Mouse (Mus musculus): Measurements from ENCODE around the gene Dpm3.

Gene Dpm3

DNA sequence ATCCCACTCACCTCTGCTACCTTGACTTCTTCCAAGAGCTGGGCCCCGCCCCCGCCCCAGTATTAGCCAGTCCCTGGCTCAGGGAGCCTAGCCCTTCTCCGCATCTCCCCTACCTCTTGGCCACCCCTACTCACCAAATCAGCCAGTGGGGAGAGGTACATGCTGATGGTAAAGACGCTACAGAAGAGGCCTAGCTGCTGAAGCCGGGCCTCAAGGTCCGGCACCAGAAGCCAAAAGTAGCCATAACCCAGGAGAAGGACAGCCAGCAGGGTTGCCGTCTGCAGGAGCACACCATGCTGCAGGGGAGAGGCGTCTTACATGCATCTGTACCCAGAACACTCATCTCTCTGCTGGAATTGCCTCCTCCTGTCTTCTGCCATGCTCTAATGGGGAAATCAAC, 9.8 kb downstream of the Dpm3 start:
- DNase-seq (ENCODE audit: low read depth, low spot score), result no peak

DNA sequence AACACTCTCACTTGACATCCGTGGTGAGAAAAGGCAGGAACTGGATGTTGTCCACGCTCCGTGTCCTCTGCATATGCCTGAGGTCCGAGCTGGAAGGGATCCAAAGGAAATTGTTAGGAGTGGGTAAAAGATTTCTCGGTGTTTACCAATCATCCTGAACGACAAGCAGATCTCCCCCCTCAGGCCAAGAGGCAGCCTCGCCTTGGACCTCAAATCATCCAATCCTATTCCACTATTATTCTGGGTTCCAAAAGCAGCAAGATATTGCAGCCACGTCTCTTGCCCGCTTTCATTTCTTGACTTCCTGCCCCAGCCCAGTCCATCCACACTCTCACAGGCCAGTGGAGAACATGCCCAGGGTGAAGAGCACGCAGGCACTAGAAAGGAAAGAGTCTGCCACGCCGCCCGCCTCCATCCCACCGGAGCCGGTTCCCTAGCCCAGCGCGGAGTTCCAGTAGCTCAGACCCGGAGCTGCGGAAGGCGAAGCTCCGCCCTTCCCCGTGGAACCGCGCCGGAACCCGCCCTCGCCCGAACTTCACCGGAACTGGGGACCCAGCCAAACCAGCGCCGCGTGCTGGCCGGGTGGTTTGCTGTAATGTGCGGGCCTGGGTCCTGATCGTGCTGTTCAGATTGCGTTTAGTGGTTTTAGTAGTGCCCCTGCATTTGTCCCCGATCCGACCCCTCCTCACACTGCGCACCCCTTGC, 11.0 kb downstream of the Dpm3 start, which contains the start of gene Slc50a1:
Gene Slc50a1 (minus strand): TSS at position 520 of the 705 bp plus-strand sequence.
- no peak for DNase-seq (ENCODE audit: low read depth, low spot score)

- no peak for DNase-seq (ENCODE audit: low read depth, low spot score)
Observed at GRCm38 (mm10) chr3:89270891-89271290, 11.7 kb downstream of the Dpm3 start.

DNA sequence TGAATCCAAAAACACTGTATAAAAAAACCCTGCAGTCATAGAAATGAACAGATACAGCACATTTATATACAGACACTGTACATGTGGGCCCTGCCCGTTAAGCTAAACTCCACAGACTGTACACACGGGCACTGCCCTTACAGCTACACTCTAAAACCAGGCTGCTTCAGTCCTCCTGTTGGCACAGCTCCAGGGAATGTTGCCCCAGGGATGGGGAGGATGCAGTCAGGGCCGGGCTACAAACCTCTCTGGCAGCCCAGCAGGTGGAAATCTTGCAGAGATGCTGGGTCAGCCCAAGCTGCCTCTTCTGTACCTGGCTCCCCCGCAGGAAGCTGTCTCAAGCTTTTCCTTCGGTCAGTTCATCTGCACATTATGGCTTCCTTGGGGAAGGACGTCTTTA, 12.6 kb downstream of the Dpm3 start:
- no peak for DNase-seq (ENCODE audit: low read depth, low spot score)

- DNase-seq (ENCODE audit: low read depth, low spot score), result no peak
Observed at GRCm38 (mm10) chr3:89276061-89276460, 16.9 kb downstream of the Dpm3 start.

DNA sequence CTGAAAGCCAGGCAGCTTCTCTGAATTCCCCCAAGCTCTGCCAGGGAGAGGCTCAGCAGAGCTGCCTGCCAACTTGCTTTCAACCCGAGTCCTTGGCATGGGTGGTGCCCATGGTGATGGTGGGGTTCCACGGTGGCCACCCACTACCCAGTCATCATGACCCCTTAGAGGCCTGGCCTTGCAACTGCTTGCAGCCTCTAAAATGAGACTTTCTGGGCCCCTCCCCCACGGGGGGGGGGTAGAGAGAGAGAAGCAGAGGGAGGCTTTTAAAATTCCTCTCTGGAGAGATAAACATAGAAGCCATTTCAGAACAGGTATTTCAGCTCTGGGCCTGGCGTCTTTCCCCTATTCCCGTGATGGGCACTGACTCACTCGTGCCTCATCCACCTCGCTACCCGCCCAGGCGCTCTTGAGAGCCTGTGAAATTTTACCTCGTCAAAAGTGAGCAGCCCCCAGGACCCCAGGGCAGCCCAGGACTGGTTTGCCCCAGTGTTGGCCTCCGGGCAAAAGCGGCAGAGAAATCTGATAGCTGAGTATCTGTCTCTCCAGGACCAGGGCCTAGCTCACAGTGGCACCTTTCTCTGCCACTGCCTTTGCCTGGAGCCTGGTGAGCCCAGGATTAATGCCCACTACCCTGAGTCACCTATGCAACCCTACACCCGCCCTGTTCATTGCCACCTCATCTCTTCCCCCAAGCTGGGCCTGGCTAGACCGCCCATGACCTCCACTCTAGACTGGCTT, 18.3 kb downstream of the Dpm3 start:
- no peak for DNase-seq (ENCODE audit: low read depth, low spot score)

GRCm38 (mm10) chr3:89278107-89278506, 18.9 kb downstream of the Dpm3 start:
- no peak for DNase-seq (ENCODE audit: low read depth, low spot score)

DNA sequence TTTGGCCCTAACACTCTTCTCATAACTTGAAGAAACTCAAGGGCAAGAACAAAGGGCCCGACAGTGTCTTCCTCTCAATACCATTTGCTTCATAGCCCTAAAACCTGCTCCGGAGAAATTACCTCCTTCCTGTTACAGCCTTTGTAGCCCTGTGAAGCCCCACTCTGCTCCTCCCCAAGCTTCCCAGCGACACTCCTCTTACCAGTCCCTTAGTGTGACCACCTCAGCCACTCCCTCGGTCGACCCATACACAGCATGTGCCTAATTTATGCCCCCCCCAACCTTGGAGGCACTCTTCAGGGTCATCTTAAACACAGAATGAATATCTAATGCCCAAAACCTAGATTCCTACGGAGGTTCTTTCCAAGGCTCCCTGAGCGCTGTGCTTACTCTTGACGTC, 19.5 kb downstream of the Dpm3 start:
- no peak for DNase-seq (ENCODE audit: low read depth, low spot score)

DNA sequence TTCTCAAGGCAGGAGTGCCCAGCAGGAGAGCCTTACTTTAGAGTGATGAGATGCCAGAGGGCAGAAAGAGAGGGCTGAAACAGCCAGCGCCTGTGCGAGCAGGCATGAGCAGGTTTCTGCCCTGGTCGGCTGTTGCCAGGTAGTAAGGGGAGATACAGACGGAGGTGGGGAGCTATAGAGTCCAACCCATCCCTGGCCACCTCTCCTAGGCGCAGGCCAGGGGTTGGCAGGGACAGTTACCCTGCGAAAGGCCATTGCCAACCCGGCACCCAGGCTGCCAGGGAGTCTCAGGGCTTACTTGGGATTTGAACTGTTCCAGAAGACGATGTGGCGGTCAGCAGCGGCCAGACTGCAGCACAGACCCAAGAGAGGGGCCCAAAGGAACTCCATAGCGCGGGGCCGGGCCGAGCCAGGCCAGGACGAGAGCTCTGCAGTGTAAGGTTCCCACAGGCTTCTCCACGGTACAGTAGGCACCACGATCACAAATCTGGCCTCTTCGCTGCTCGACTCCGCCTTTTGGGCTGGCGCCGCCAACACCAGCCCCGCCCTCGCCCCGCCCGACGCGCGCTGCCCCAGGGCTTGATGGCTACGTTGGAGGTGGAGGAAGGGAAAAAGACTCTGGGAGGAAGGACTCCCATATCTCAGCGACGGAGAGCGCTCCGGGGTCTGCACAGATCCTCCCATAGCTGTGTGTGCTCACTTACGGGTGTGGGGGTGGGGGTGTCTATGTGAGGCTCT, 20.2 kb downstream of the Dpm3 start:
- no peak for DNase-seq (ENCODE audit: low read depth, low spot score)

GRCm38 (mm10) chr3:89280050-89280605, 21.0 kb downstream of the Dpm3 start:
- DNase-seq (ENCODE audit: low read depth, low spot score), result no peak

DNA sequence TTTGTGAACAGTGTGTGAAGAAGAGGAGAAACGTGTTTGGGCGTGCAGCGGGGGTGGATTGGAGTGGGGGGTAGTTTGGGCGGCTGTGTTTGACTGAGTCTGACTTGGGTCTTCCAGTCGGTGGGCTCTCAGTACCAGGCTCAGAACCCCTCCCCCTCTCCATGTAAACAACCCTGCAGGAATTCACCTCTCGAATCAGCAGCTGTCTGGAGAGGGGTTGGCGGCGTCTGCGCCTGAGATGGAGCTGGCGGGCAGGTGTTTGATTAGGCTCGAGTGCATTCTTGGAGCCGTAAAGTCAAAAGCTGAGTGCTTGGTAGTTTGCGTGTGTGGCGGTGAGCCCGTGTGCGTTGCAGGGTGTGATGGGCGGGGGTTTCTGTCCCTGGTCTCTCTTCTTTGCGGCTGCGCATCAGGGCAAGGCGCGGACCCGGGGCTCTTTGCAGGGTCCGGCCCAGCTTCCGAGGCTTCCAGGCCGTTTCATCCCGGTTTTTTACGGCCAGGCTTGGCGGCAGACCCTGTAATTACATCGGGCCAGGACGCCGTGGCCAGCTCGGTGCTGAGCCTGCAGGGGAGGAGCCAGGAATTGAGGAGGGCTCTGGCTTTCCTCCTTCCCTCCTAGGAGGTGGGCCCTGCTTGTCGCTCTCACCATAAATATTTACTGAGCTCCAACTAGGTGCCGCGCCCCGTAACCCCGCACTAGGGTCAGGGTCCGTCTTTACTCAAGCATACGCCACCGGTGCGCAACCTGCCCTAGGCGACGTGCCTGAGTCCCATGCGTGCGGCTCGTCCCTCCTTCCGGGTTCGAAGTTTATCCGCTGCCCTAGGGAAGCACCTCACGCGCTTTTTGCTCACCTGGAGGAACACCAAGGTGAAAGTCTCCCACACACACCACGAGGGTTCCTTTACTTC, 21.7 kb downstream of the Dpm3 start, which contains the start of gene Efna1:
Gene Efna1 (minus strand): TSS at position 537 of the 906 bp plus-strand sequence.
- no peak for DNase-seq (ENCODE audit: low read depth, low spot score)

DNA sequence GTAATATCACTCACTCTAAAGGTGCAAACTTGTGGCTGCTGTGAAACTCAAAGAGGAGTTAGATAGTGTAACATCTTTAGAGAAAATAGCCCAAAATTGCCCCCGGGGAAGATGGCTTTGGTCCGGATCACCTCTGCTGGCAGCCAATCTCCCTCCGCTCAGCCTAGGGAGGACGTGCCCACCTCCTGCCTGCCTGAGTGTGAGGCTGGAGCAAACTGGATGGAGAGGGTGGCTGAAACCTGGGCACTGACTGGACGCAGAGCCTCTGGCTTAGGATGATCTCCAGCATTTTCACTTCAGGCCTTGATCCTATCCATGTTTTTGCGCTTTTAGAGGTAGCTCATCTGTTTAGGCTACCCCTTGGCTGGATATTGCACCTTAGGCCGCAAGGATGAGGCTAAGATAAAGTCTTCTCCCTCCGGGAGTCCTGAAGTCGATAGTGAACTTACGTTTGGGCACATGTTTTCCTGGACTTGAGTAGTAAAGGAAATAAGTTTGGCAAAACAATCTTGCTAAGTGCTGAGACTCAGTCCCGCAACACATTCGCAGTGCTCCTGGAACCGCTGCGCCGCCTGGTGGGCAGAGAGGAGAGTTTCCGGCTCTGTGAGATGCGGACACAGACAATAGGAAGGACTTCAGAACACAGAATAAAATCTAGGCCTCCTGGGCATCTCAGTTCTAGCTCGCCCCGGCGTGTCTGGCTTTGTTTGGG, 22.6 kb downstream of the Dpm3 start:
- peak; percentile 27 for DNase-seq (ENCODE audit: low read depth, low spot score)

GRCm38 (mm10) chr3:89282291-89282643, 23.1 kb downstream of the Dpm3 start:
- no peak for DNase-seq (ENCODE audit: low read depth, low spot score)

DNA sequence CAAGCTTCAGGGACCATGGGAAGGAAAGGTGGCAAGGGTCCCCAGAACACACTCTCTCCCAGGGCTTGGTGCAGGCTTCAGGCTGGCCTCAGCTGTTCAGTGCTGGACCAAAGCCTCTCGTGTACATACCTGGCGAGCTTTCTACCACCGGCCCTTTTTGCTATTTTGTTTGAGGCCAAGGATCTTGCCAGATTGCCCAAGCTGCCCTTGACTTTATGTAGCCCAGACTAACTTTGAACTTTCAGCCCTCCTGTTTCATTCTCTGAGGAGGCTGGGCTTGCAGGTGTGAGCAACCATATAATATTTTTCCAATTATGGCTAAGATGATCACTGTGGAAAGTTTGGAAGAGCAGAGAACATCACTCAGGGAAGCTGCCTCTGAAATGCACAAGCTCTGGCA, 25.1 kb downstream of the Dpm3 start:
- DNase-seq (ENCODE audit: low read depth, low spot score), result no peak

DNA sequence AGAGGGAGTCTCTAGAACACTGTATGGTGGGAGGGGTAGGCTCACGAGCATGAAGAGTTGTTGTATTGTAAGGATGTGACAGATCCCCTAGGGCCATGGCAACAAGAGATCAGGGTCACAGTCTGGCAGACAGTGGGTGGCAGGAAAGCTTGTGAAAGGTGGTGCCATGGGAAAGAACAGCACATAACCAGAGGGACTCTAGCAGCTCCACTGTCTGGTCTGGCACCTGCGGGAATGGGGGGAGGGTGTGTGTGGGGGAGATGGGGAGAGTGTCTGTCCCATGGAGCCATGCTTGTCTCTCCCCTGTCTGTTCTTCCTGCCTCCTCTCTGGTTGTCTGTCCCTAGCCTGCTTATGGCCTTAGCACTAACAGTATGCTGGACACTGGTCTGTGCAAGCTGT, 26.4 kb downstream of the Dpm3 start:
- no peak for DNase-seq (ENCODE audit: low read depth, low spot score)

GRCm38 (mm10) chr3:89287286-89287685, 28.1 kb downstream of the Dpm3 start:
- DNase-seq (ENCODE audit: low read depth, low spot score), result no peak

DNA sequence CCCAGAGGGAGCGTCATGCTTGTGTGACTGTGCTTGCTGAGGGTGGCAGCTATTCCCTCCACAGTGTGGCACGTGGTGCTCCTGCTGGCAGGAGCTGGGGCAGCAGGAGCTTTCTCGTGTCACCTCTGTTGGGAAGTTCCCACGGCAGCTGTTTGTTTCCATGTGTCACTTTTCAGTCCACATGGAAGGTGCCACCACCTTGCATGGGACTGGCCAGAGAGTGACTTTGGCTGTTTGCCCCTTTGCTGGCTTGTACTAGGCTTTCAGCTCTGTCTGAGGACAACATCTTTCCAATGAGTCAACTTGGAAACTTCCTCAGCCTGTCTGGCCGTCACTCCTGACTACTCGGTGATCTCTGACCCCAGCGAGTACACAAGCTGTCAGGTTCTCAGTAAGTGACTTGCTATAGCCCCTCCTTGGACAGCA, 29.4 kb downstream of the Dpm3 start:
- no peak for DNase-seq (ENCODE audit: low read depth, low spot score)

GRCm38 (mm10) chr3:89291874-89292273, 32.7 kb downstream of the Dpm3 start:
- no peak for DNase-seq (ENCODE audit: low read depth, low spot score)

- no peak for DNase-seq (ENCODE audit: low read depth, low spot score)
Observed at GRCm38 (mm10) chr3:89292303-89292702, 33.1 kb downstream of the Dpm3 start.

DNA sequence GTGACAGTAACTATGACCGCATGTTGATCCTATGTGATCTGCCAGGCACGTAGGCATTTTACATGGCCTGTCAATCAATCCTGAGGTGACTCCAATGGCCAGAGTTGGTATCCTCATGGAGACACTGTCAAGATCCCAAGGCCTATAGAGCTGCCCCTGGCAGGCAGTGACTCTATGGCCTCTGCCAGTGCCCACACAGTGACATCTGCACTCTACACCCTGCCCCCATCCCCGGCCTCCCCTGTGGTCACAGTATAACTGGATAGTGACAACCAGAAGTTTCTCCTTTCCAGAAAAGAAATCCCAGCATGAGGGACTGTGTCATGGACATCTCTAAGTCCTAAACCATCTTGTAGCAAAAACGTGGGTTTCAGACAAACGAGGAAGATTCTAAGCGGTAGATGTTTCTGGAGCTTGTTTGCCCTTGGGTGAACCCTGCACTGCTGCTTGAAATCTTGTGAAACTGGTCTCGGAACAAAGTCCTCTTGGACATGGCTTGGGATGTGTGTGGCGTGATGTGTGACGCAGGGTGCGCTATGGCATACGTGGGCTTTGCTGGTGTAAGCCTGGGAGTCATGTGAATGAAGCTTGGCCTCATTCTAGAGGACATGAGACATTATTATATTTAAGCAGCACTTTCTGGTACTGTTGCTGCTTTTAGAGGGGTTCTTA, 34.2 kb downstream of the Dpm3 start:
- DNase-seq (ENCODE audit: low read depth, low spot score), result no peak
